Mouse (Mus musculus) liver, adult 2 months (tissue): Measurements from ENCODE around the gene Usp4.

Experiments used
- CTCF ChIP-seq: fragments of 200-500 bp; IDR thresholded peaks from 2 replicates; pipeline ENCODE4 v1.5.1; 2011; ENCODE audit warnings: low read depth, low read length, control low read depth
- POLR2A ChIP-seq: fragments of 200-500 bp; IDR thresholded peaks from 2 replicates; pipeline ENCODE4 v1.6.1; 2011; ENCODE audit warnings: low read length, control low read depth; ENCODE audit not compliant: insufficient read depth; ENCODE audit errors: extremely low read depth

GRCm38 (mm10) chr9:108349727-108350126 is 2.1 kb downstream of the Usp4 start:
- TF ChIP-seq CTCF (no peak), POLR2A (no peak)
